8 mouse cellular contexts compared by ENCODE assay signal in the genomic region with DNA sequence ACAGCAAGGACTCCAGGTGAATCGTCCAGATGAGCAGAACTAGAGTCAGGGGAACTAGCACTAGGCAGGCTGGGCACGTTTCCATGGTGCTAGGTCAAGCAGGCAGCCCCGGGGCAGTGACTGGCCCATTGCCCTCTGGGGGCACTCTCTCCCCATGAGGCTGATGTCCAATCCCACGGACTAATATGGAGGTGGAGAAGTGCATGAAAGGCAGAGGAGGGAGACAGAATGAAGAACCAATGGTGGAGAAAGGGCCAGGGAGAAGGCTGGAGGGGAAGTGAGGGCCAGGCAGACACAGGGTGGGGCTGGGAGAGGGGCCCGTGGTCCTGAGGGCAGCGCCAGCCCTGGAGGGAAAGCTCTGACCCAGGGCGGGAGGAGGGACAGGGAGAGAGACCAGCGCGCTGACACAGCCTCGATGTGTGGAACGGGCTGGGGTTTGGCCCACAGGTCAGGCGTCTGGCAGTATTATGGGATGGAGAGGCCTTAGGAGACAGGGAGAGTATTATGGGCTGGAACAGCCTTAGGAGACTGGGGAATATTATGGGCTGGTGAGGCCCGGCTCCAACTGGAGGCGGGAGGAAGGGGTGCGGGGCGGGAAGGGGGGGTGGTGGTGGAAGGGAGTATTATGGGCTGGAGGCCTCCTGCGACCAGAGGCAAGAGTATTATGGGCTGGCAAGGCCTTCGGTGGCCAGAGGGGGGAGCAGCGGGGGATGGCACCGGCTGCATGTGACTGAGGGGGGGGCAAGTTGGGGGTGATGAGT. TPM values are rescaled to one million over a fixed set of nuclear protein-coding genes. Genes with fewer than 3 reads are reported as not detected.
DNase-seq lines count a peak whose midpoint lies in the region; ATAC-seq lines count a peak whose summit lies in the region.

No protein-coding gene starts in this region.

- no peaks in the 10 kb centered on the region for H3K27me3 ChIP-seq in intestine, embryonic 14.5 days (replicated peaks; ENCODE audit: control insufficient read depth, insufficient read depth, low read length)
- H3K27me3 ChIP-seq in megakaryocyte, embryonic 14.5 days (replicated peaks) = no peaks in the 10 kb centered on the region

- peak overlapping the region; percentile 41 for H3K4me2 ChIP-seq in intestine, embryonic 14.5 days (ENCODE audit: low read length)

- 4% methylated on average over 20 of the region's 20 CpGs for WGBS in intestine, embryonic 14.5 days

- H3K27ac ChIP-seq in intestine, embryonic 14.5 days (ENCODE audit: low read depth) = peak overlapping the region; percentile 77

- H3K4me1 ChIP-seq in intestine, embryonic 14.5 days (replicated peaks; ENCODE audit: control insufficient read depth, insufficient read depth, low read length) = peaks cover 29% of the 10 kb centered on the region
- H3K4me1 ChIP-seq in megakaryocyte, embryonic 14.5 days = peaks cover 63% of the 10 kb centered on the region

- peak; percentile 83 to 91 for DNase-seq in adrenal gland, postnatal 36 days
- DNase-seq in embryo, embryonic 11 days = peak; percentile 93
- peak; percentile 84 for DNase-seq in gastrocnemius, postnatal 25 days
- peak; percentile 87 for DNase-seq in intestine, embryonic 14.5 days (ENCODE audit: low spot score)
- peak; percentile 69 to 83 for DNase-seq in left cerebral cortex, postnatal 25 days (ENCODE audit: low spot score in 2 of 2)
- DNase-seq in right cerebral cortex, postnatal 25 days = peak; percentile 66
- no peak for DNase-seq in natural killer cell, adult 2 months (ENCODE audit: low spot score in 2 of 2)

- ATAC-seq in intestine, embryonic 14.5 days (replicated peaks; ENCODE audit: low FRiP score, low TSS enrichment, low read depth) = peak; percentile 70

- H3K36me3 ChIP-seq in intestine, embryonic 14.5 days (ENCODE audit: control insufficient read depth, insufficient read depth, low read length) = no peaks in the 10 kb centered on the region
- H3K36me3 ChIP-seq in megakaryocyte, embryonic 14.5 days (replicated peaks; ENCODE audit: low read length) = no peaks in the 10 kb centered on the region

- H3K9me3 ChIP-seq in intestine, embryonic 14.5 days (ENCODE audit: control insufficient read depth, low read length) = no peaks in the 10 kb centered on the region
- H3K9me3 ChIP-seq in megakaryocyte, embryonic 14.5 days = no peaks in the 10 kb centered on the region

- H3K4me3 ChIP-seq in intestine, embryonic 14.5 days (ENCODE audit: low read depth, low read length) = no peak overlapping the region
- peak overlapping the region; percentile 85 for H3K4me3 ChIP-seq in megakaryocyte, embryonic 14.5 days (replicated peaks)

- peak overlapping the region; percentile 23 for H3K9ac ChIP-seq in intestine, embryonic 14.5 days (ENCODE audit: low read length)

- intact Hi-C loops in left cerebral cortex, postnatal 25 days (cut with DNase I) = loop anchor here (10.0 kb wide), 1 partner anchor 84 kb away; the partner anchor contains the start of gene Zfp384

RNA-seq across cellular contexts. Expression of gene Chd4, which starts 7.0 kb away (rescaled TPM):
- 100 to 1,000 TPM; 166 to 201 TPM for total RNA-seq in adrenal gland, postnatal 36 days (2021)
- total RNA-seq in gastrocnemius, postnatal 25 days (2021) = 10 to 100 TPM; 67.8 to 72.6 TPM
- polyA plus RNA-seq in intestine, embryonic 14.5 days (2014; fragmentation: Nextera tagmentation; extraction: Ambion mirVana) = 74.2 and 74.8 TPM in 2 replicates
- 100 to 1,000 TPM; 154 to 161 TPM for total RNA-seq in left cerebral cortex, postnatal 25 days (2021)
- polyA plus RNA-seq in megakaryocyte, embryonic 14.5 days (2012; ENCODE audit: insufficient read depth, low replicate concordance) = 41.8 and 90.6 TPM in 2 replicates

RNA-seq across cellular contexts. Expression of gene Lpar5, which starts 21.0 kb away (rescaled TPM):
- under 1 TPM; 0.40 to 0.60 TPM for total RNA-seq in adrenal gland, postnatal 36 days (2021)
- not detected for total RNA-seq in gastrocnemius, postnatal 25 days (2021)
- polyA plus RNA-seq in intestine, embryonic 14.5 days (2014; fragmentation: Nextera tagmentation; extraction: Ambion mirVana) = 2.3 and 3.0 TPM in 2 replicates
- under 1 TPM; 0.60 to 0.96 TPM for total RNA-seq in left cerebral cortex, postnatal 25 days (2021)
- 0.62 TPM in 1 of 2 replicates, not detected in the other for polyA plus RNA-seq in megakaryocyte, embryonic 14.5 days (2012; ENCODE audit: insufficient read depth, low replicate concordance)

RNA-seq across cellular contexts. Expression of gene Acrbp, which starts 39.3 kb away (rescaled TPM):
- total RNA-seq in adrenal gland, postnatal 36 days (2021) = 1 to 10 TPM; 6.9 to 7.1 TPM
- total RNA-seq in gastrocnemius, postnatal 25 days (2021) = 1 to 10 TPM; 1.1 to 1.9 TPM
- 11.4 and 13.4 TPM in 2 replicates for polyA plus RNA-seq in intestine, embryonic 14.5 days (2014; fragmentation: Nextera tagmentation; extraction: Ambion mirVana)
- total RNA-seq in left cerebral cortex, postnatal 25 days (2021) = 10 to 100 TPM in 1 of 2 experiments, 1 to 10 TPM in 1; 8.4 to 12.3 TPM
- polyA plus RNA-seq in megakaryocyte, embryonic 14.5 days (2012; ENCODE audit: insufficient read depth, low replicate concordance) = 8.7 and 11.3 TPM in 2 replicates

RNA-seq across cellular contexts. Expression of gene Nop2, which starts 43.0 kb away (rescaled TPM):
- 10 to 100 TPM; 39.5 to 64.3 TPM for total RNA-seq in adrenal gland, postnatal 36 days (2021)
- total RNA-seq in gastrocnemius, postnatal 25 days (2021) = 10 to 100 TPM; 14.6 to 18.6 TPM
- 72.1 and 75.2 TPM in 2 replicates for polyA plus RNA-seq in intestine, embryonic 14.5 days (2014; fragmentation: Nextera tagmentation; extraction: Ambion mirVana)
- total RNA-seq in left cerebral cortex, postnatal 25 days (2021) = 10 to 100 TPM; 27.1 to 28.0 TPM
- polyA plus RNA-seq in megakaryocyte, embryonic 14.5 days (2012; ENCODE audit: insufficient read depth, low replicate concordance) = 18.4 and 24.5 TPM in 2 replicates

RNA-seq across cellular contexts. Expression of gene Ing4, which starts 49.2 kb away (rescaled TPM):
- total RNA-seq in adrenal gland, postnatal 36 days (2021) = 10 to 100 TPM; 54.4 to 79.5 TPM
- 10 to 100 TPM; 24.2 to 29.1 TPM for total RNA-seq in gastrocnemius, postnatal 25 days (2021)
- polyA plus RNA-seq in intestine, embryonic 14.5 days (2014; fragmentation: Nextera tagmentation; extraction: Ambion mirVana) = 94.4 and 108 TPM in 2 replicates
- total RNA-seq in left cerebral cortex, postnatal 25 days (2021) = 10 to 100 TPM; 54.0 to 62.1 TPM
- polyA plus RNA-seq in megakaryocyte, embryonic 14.5 days (2012; ENCODE audit: insufficient read depth, low replicate concordance) = 16.8 and 17.7 TPM in 2 replicates

Comparison
In these comparisons a context has a peak if more than half of its experiments do, and no peak if none do; other contexts are left out.
1. DNase-seq: peak in adrenal gland, postnatal 36 days (2 of 2), embryo, embryonic 11 days (single experiment), gastrocnemius, postnatal 25 days (single experiment), intestine, embryonic 14.5 days (single experiment), left cerebral cortex, postnatal 25 days (2 of 2) and right cerebral cortex, postnatal 25 days (single experiment); none in natural killer cell, adult 2 months (0 of 2).